Mouse (Mus musculus): ENCODE data around the gene Pdik1l.

Gene Pdik1l

DNA sequence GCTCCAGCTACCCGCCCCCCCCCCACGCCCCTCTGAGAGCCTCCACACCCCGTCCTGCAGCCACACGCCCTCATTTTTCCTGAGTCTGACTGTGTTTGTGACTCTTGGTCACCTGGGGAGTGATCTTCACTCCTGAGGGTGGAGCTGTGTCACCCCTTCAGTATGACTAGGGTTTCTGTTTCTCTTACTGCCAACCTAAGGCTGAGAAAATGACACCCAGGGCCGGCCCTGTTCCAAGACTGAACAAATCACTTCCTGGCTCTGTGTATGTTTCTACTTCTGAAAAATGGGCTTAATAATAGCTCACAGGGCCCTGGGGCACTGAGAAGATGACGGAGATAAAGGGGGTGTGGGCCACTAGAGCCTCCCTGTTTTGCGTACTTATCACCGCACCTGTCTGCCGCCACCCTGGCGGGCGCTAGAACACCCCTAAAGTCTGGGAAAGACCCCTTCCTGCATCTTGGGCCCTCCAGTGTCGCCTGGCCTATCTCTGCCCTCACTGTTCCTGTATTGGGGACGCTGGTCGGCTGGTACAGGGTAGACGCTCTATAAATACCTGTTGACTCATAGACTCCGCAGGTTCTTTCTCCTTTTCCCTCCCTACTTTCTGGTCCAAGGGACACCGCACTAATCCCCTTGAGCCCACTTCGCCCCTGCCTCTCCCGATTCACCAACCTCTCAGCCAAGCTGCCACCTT, 50.0 kb downstream of the Pdik1l start:
- DNase-seq (ENCODE audit: low spot score) = no peak

DNA sequence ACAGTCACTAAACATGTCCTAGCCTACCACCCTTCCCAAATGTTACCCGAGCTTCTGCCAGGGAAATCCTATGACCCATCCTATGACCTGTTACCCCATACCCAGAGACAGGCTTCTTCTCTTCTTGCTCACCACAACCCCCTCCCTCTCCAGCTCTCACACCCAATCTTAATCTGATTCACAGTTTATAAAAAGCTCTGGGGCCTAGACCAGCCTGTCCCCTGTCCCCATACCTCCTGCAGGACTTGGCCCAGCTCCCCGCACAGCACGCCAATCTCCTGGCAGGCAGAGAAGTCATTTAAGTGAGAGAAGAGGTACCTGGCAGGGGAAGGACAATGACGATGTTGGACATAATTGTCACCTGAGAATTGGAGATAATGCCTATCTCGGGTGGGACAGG, 52.8 kb downstream of the Pdik1l start:
- no peak for DNase-seq (ENCODE audit: low spot score)

DNA sequence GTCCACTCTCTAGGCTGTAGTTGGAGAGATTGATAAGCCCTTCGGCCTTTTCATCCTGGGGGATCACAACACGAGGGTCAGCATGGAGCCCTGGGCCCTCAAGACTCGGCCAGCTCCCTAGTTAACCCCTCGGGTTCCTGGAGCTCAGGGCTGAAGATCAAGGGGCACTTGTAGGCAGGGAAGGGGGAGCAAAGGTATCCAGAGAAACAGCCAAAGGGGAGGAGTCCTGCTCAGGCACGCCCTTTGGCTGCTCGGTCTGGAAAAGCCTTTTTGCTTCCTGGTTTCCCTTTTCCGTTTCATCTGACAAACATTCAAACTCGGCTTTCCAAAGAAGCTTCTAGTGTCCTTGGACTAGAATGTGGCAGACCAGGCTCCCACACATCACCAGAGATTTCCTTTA, 57.3 kb downstream of the Pdik1l start:
- DNase-seq (ENCODE audit: low spot score) = no peak

DNA sequence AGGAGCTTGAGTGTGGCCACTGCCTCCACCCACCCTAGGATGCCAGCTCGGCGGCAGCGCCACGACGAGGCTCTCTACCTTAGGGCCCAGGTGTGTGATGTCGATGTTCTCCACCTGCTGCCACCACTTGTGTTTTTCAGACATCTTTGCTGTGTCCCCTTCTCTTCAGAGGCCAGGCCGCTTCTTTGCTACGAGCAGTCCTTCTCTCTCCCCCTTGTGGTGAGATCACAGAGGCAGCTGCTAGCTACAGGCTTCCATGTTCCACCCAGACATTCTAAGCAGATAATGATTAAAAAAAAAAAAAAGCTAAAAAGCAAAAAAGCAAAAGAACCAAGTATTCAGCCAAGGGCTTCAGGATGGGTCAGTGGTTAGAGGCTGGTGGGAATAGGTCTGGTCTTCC, 60.5 kb downstream of the Pdik1l start, which contains the start of gene Catsper4:
Catsper4 (minus strand) TSS at position 190 of the 400 bp plus-strand sequence.
- no peak for DNase-seq (ENCODE audit: low spot score)

All from urinary bladder, postnatal 25 days (tissue).